Mouse (Mus musculus): Measurements from ENCODE around the gene Prim2. TPM values are rescaled to one million over a fixed set of nuclear protein-coding genes. Genes with fewer than 3 reads are reported as not detected.
"Not testable (repeated sequence)": the region's sequence is repeated elsewhere in the genome, so short reads cannot be mapped to it uniquely, and the experiment has no call there.

Prim2 gene
- polyA plus RNA-seq, 2 experiments: 32.5 to 34.1 TPM

- H3K36me3 ChIP-seq (ENCODE audit: control insufficient read depth, insufficient read depth, low read length): peaks cover 33% of the 10 kb centered on the region
- ATAC-seq (ENCODE audit: low FRiP score, low read depth) (no peak), DNase-seq (ENCODE audit: low spot score) (no peak)
- H3K4me2 ChIP-seq (replicated peaks; ENCODE audit: low read depth, low read length, severe bottlenecking): no peak overlapping the region
- no peaks in the 10 kb centered on the region for H3K27me3 ChIP-seq (ENCODE audit: control insufficient read depth, insufficient read depth, low read length)
- no peaks in the 10 kb centered on the region for H3K4me1 ChIP-seq (ENCODE audit: control insufficient read depth, insufficient read depth, low read length)
- no peak overlapping the region for H3K4me3 ChIP-seq (replicated peaks; ENCODE audit: low read length)
- no peak overlapping the region for H3K9ac ChIP-seq (ENCODE audit: low read depth, low read length, severe bottlenecking)
- 92% methylated on average over 7 of the region's 7 CpGs for WGBS
- no peaks in the 10 kb centered on the region for H3K9me3 ChIP-seq (ENCODE audit: control insufficient read depth, low read length)
- H3K27ac ChIP-seq (replicated peaks; ENCODE audit: low read depth, low read length): no peak overlapping the region
- TF ChIP-seq POLR2A (IDR thresholded peaks at IDR 0.05; ENCODE audit: borderline replicate concordance, extremely low read depth, insufficient read depth, insufficient read length): no peak
Measured at GRCm38 (mm10) chr1:33639234-33639633, 30.4 kb downstream of the Prim2 start.

DNA sequence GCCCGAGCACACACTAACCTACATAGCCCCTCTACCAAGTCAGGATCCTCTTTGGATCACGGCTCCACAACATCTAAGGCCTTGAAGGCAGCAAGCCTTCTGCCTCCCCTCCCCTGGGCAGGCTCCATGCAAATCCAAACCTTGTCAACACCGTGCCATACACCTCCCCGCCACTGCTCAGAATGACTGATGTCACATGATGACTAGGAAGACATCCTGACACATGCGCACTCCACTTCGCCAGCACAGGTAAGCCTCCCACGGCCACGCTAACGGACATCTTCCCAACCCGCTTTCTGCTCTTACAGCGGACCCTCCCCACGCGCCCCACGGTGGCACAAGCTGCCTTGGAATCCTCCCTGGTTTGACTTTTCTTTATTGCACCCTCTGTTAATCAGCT is 31.8 kb downstream of the Prim2 start:
- WGBS: 95% methylated on average over 14 of the region's 14 CpGs
- DNase-seq (ENCODE audit: low spot score) (no peak), ATAC-seq (ENCODE audit: low FRiP score, low read depth) (no peak)
- Histone ChIP-seq H3K4me3 (replicated peaks; ENCODE audit: low read length) (no peak overlapping the region), H3K4me1 (ENCODE audit: control insufficient read depth, insufficient read depth, low read length) (no peaks in the 10 kb centered on the region), H3K4me2 (replicated peaks; ENCODE audit: low read depth, low read length, severe bottlenecking) (no peak overlapping the region), H3K9ac (ENCODE audit: low read depth, low read length, severe bottlenecking) (no peak overlapping the region), H3K9me3 (ENCODE audit: control insufficient read depth, low read length) (no peaks in the 10 kb centered on the region), H3K36me3 (ENCODE audit: control insufficient read depth, insufficient read depth, low read length) (peaks cover 24% of the 10 kb centered on the region), H3K27ac (replicated peaks; ENCODE audit: low read depth, low read length) (no peak overlapping the region), H3K27me3 (ENCODE audit: control insufficient read depth, insufficient read depth, low read length) (no peaks in the 10 kb centered on the region)
- TF ChIP-seq POLR2A (IDR thresholded peaks at IDR 0.05; ENCODE audit: borderline replicate concordance, extremely low read depth, insufficient read depth, insufficient read length): no peak

GRCm38 (mm10) chr1:33636421-33637195 is 33.0 kb downstream of the Prim2 start:
- no peak for TF ChIP-seq POLR2A (IDR thresholded peaks at IDR 0.05; ENCODE audit: borderline replicate concordance, extremely low read depth, insufficient read depth, insufficient read length)
- no peaks in the 10 kb centered on the region for H3K27me3 ChIP-seq (ENCODE audit: control insufficient read depth, insufficient read depth, low read length)
- no peak overlapping the region for H3K4me3 ChIP-seq (replicated peaks; ENCODE audit: low read length)
- H3K4me2 ChIP-seq (replicated peaks; ENCODE audit: low read depth, low read length, severe bottlenecking): no peak overlapping the region
- H3K36me3 ChIP-seq (ENCODE audit: control insufficient read depth, insufficient read depth, low read length): peaks cover 18% of the 10 kb centered on the region
- H3K27ac ChIP-seq (replicated peaks; ENCODE audit: low read depth, low read length): no peak overlapping the region
- H3K9ac ChIP-seq (ENCODE audit: low read depth, low read length, severe bottlenecking): no peak overlapping the region
- no peaks in the 10 kb centered on the region for H3K9me3 ChIP-seq (ENCODE audit: control insufficient read depth, low read length)
- no peaks in the 10 kb centered on the region for H3K4me1 ChIP-seq (ENCODE audit: control insufficient read depth, insufficient read depth, low read length)
- DNase-seq (ENCODE audit: low spot score) (no peak), ATAC-seq (ENCODE audit: low FRiP score, low read depth) (no peak)
- 84% methylated on average over 10 of the region's 10 CpGs for WGBS

GRCm38 (mm10) chr1:33631002-33631618 is 38.5 kb downstream of the Prim2 start:
- H3K4me3 ChIP-seq (replicated peaks; ENCODE audit: low read length); H3K27me3 ChIP-seq (ENCODE audit: control insufficient read depth, insufficient read depth, low read length); ATAC-seq (ENCODE audit: low FRiP score, low read depth); H3K27ac ChIP-seq (replicated peaks; ENCODE audit: low read depth, low read length); H3K9me3 ChIP-seq (ENCODE audit: control insufficient read depth, low read length); DNase-seq (ENCODE audit: low spot score); H3K4me1 ChIP-seq (ENCODE audit: control insufficient read depth, insufficient read depth, low read length); H3K4me2 ChIP-seq (replicated peaks; ENCODE audit: low read depth, low read length, severe bottlenecking); H3K9ac ChIP-seq (ENCODE audit: low read depth, low read length, severe bottlenecking): not testable (repeated sequence)
- 96% methylated on average over 1 of the region's 1 CpGs for WGBS
- peaks cover 16% of the 10 kb centered on the region for H3K36me3 ChIP-seq (ENCODE audit: control insufficient read depth, insufficient read depth, low read length)

DNA sequence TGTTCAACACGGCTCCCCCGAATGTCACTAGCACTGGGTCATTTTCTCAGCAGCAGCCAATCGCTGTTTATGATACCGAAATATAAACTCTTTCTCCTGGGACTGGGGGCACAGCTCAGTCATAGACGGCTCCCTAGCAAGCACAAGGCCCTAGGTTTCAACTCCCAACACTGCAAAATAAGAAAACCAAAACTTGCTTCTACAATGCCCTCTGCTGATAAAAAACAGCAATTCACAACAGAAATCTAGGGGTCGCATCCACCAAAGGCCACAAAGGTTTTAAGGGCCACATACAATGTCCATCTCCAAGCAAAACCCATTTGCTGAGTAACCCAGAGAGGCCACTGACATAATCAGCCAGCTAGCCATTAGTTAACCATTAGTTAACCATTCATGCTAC is 41.8 kb downstream of the Prim2 start:
- WGBS: 74% methylated on average over 6 of the region's 6 CpGs
- Histone ChIP-seq H3K27me3 (ENCODE audit: control insufficient read depth, insufficient read depth, low read length) (no peaks in the 10 kb centered on the region), H3K9ac (ENCODE audit: low read depth, low read length, severe bottlenecking) (no peak overlapping the region), H3K4me1 (ENCODE audit: control insufficient read depth, insufficient read depth, low read length) (no peaks in the 10 kb centered on the region), H3K9me3 (ENCODE audit: control insufficient read depth, low read length) (no peaks in the 10 kb centered on the region), H3K4me3 (replicated peaks; ENCODE audit: low read length) (no peak overlapping the region), H3K4me2 (replicated peaks; ENCODE audit: low read depth, low read length, severe bottlenecking) (no peak overlapping the region), H3K36me3 (ENCODE audit: control insufficient read depth, insufficient read depth, low read length) (peaks cover 19% of the 10 kb centered on the region), H3K27ac (replicated peaks; ENCODE audit: low read depth, low read length) (no peak overlapping the region)
- TF ChIP-seq POLR2A (IDR thresholded peaks at IDR 0.05; ENCODE audit: borderline replicate concordance, extremely low read depth, insufficient read depth, insufficient read length): no peak
- ATAC-seq (ENCODE audit: low FRiP score, low read depth) (no peak), DNase-seq (ENCODE audit: low spot score) (no peak)

All from limb, embryonic 14.5 days (tissue).